Mouse (Mus musculus) adrenal gland, adult 10 weeks (tissue): ENCODE measurements around the gene Xpnpep2. TPM values are rescaled to one million over a fixed set of nuclear protein-coding genes. Genes with fewer than 3 reads are reported as not detected.

Experiments used
- polyA plus RNA-seq: library from polyadenylated mRNA; stranded (reverse); fragments of 350-450 nt; fragmentation: Illumina TruSeq; extraction: RNeasy Lipid Tissue Mini Kit (QIAGEN cat#74804); gene quantifications from one replicate; pipeline ENCODE4 v1.2.3, GENCODE M21; 2014; ENCODE audit warnings: low read depth, low replicate concordance

The Xpnpep2 gene
- polyA plus RNA-seq = 0.41 TPM

GRCm38 (mm10) chrX:48108394-48109315 is at the start of gene Xpnpep2:
TSS of gene Xpnpep2 (plus strand) at chrX:48108725.

GRCm38 (mm10) chrX:48146262-48146661 is 37.7 kb downstream of the Xpnpep2 start, which contains the start of gene Sash3:
TSS of gene Sash3 (plus strand) at chrX:48146436.

Other genes starting within 250 kb of the Xpnpep2 start
- 118 TPM for gene Smarca1, start 215.8 kb upstream of the Xpnpep2 start, polyA plus RNA-seq
- gene Ocrl, start 196.3 kb upstream of the Xpnpep2 start, polyA plus RNA-seq = 143 TPM
- gene Apln, start 73.9 kb upstream of the Xpnpep2 start, polyA plus RNA-seq = 4.3 TPM
- gene Sash3, start 37.7 kb downstream of the Xpnpep2 start, polyA plus RNA-seq = 0.47 TPM
- gene Zdhhc9, start 100.2 kb downstream of the Xpnpep2 start, polyA plus RNA-seq = 18.5 TPM
- gene Utp14a, start 148.1 kb downstream of the Xpnpep2 start, polyA plus RNA-seq = 17.3 TPM
- gene Bcorl1, start 232.6 kb downstream of the Xpnpep2 start, polyA plus RNA-seq = 1.2 TPM